Mouse (Mus musculus) frontal cortex, adult 2 months (tissue): Measurements from ENCODE around the gene Bricd5. TPM values are rescaled to one million over a fixed set of nuclear protein-coding genes. Genes with fewer than 3 reads are reported as not detected.
"Not testable (repeated sequence)": the region's sequence is repeated elsewhere in the genome, so short reads cannot be mapped to it uniquely, and the experiment has no call there.

Experiments used
- DNase-seq, 2 experiments: peaks; one replicate each; pipeline ENCODE4 v3.0.0; 2022; ENCODE audit warnings: low spot score in 1 of 2; ENCODE audit errors: extremely low spot score in 1 of 2
- polyA plus RNA-seq: library from polyadenylated mRNA; depleted of rRNA; stranded (reverse); fragments of >200 nt; gene quantifications from 2 replicates; pipeline ENCODE4 v1.2.3, GENCODE M21; 2012; rRNA removed

The Bricd5 gene
- polyA plus RNA-seq, result 2.1 and 2.6 TPM in 2 replicates

- no peak for DNase-seq
Observed at GRCm38 (mm10) chr17:24473612-24474275, at the start of gene Bricd5. TSS of gene Bricd5 (plus strand) at chr17:24473884.

GRCm38 (mm10) chr17:24424489-24424888 is 49.2 kb upstream of the Bricd5 start:
- DNase-seq, result no peak

GRCm38 (mm10) chr17:24425326-24425725 is 48.4 kb upstream of the Bricd5 start:
- not testable (repeated sequence) for DNase-seq

GRCm38 (mm10) chr17:24425905-24426304 is 47.8 kb upstream of the Bricd5 start:
- DNase-seq, result no peak

- peak; percentile 87 to 90 for DNase-seq
Observed at GRCm38 (mm10) chr17:24426471-24427169, 47.1 kb upstream of the Bricd5 start, which contains the start of gene Eci1. TSS of gene Eci1 (plus strand) at chr17:24426641.

GRCm38 (mm10) chr17:24427170-24427557 is 46.5 kb upstream of the Bricd5 start:
- DNase-seq, result no peak

- DNase-seq, result no peak
Observed at GRCm38 (mm10) chr17:24429201-24429983, 44.3 kb upstream of the Bricd5 start.

- peak in 1 of 2 experiments; percentile 66 for DNase-seq
Observed at GRCm38 (mm10) chr17:24437016-24437415, 36.7 kb upstream of the Bricd5 start.

GRCm38 (mm10) chr17:24440377-24440776 is 33.3 kb upstream of the Bricd5 start:
- no peak for DNase-seq

- DNase-seq, result no peak
Observed at GRCm38 (mm10) chr17:24441148-24441547, 32.5 kb upstream of the Bricd5 start.

GRCm38 (mm10) chr17:24442107-24442506 is 31.6 kb upstream of the Bricd5 start:
- no peak for DNase-seq

GRCm38 (mm10) chr17:24442632-24443155 is 31.0 kb upstream of the Bricd5 start, which contains the start of gene Dnase1l2:
TSS of gene Dnase1l2 (minus strand) at chr17:24443105.
- DNase-seq, result no peak

- peak; percentile 46 to 67 for DNase-seq
Observed at GRCm38 (mm10) chr17:24443409-24443808, 30.3 kb upstream of the Bricd5 start.

GRCm38 (mm10) chr17:24446590-24446989 is 27.1 kb upstream of the Bricd5 start:
- no peak for DNase-seq

GRCm38 (mm10) chr17:24449507-24449906 is 24.2 kb upstream of the Bricd5 start:
- DNase-seq, result no peak

GRCm38 (mm10) chr17:24451220-24451619 is 22.5 kb upstream of the Bricd5 start:
- DNase-seq, result no peak

GRCm38 (mm10) chr17:24453372-24453771 is 20.3 kb upstream of the Bricd5 start:
- DNase-seq, result no peak

- DNase-seq, result no peak
Observed at GRCm38 (mm10) chr17:24454218-24454755, 19.4 kb upstream of the Bricd5 start.

GRCm38 (mm10) chr17:24454756-24455522 is 18.7 kb upstream of the Bricd5 start:
- peak; percentile 98 to 99 for DNase-seq
